Mouse (Mus musculus) intestine, embryonic 15.5 days (tissue): ENCODE measurements at regions not wholly inside any gene's neighbourhood (a gene's known extent, or its start where the extent isn't known, plus 50 kb on each side); places are given as distances from the start of the nearest gene placed in this dataset.
A peak's percentile ranks its signal among the peaks of the same experiment; 100 is the strongest.

Experiments used
- ATAC-seq: fragments of 200-750 bp; cut with Nextera tagmentation; 2 replicates; pipeline ENCODE4 v1.8.0; 2017; ENCODE audit warnings: moderate TSS enrichment, moderate library complexity
- H3K27ac ChIP-seq: fragments of 300-500 bp; sonication (generic); 2 replicates; pipeline ENCODE4 v1.5.1; 2015; ENCODE audit warnings: mild to moderate bottlenecking, inconsistent platforms
- H3K27me3 ChIP-seq: fragments of 300-500 bp; sonication (generic); replicated peaks from 2 replicates; pipeline ENCODE4 v1.6.1; 2015; ENCODE audit warnings: inconsistent platforms
- H3K36me3 ChIP-seq: fragments of 300-500 bp; sonication (generic); 2 replicates; pipeline ENCODE4 v1.6.1; 2015; ENCODE audit warnings: inconsistent platforms
- H3K4me1 ChIP-seq: fragments of 300-500 bp; sonication (generic); replicated peaks from 2 replicates; pipeline ENCODE4 v1.6.1; 2015; ENCODE audit warnings: inconsistent platforms
- H3K4me2 ChIP-seq: fragments of 300-500 bp; sonication (generic); replicated peaks from 2 replicates; pipeline ENCODE4 v1.6.1; 2015; ENCODE audit warnings: mild to moderate bottlenecking, inconsistent platforms
- H3K4me3 ChIP-seq: fragments of 300-500 bp; sonication (generic); replicated peaks from 2 replicates; pipeline ENCODE4 v1.5.1; 2015; ENCODE audit warnings: inconsistent platforms
- H3K9ac ChIP-seq: fragments of 300-500 bp; sonication (generic); 2 replicates; pipeline ENCODE4 v1.6.1; 2015; ENCODE audit warnings: inconsistent platforms
- H3K9me3 ChIP-seq: fragments of 300-500 bp; sonication (generic); 2 replicates; pipeline ENCODE4 v1.6.1; 2016; ENCODE audit warnings: inconsistent platforms
- WGBS: fragments of 180-500 bp; shearing (Covaris S2); methylation state at CpG from one replicate; pipeline ENCODE4 v1.1.7; 2015; 5-methylcytosine and 5-hydroxymethylcytosine counted together

GRCm38 (mm10) chr5:4697346-4698095 lies 60.3 kb downstream of the Fzd1 start:
- no peak for ATAC-seq
- Histone ChIP-seq H3K9me3 (no peaks in the 10 kb centered on the region), H3K36me3 (no peaks in the 10 kb centered on the region), H3K9ac (no peak overlapping the region), H3K4me2 (no peak overlapping the region), H3K27me3 (no peaks in the 10 kb centered on the region), H3K4me1 (no peaks in the 10 kb centered on the region), H3K27ac (no peak overlapping the region), H3K4me3 (no peak overlapping the region)
- 82% methylated on average over 4 of the region's 4 CpGs for WGBS

GRCm38 (mm10) chr5:4696701-4697100 lies 61.1 kb downstream of the Fzd1 start:
- no peaks in the 10 kb centered on the region for H3K27me3 ChIP-seq

GRCm38 (mm10) chr5:4689130-4689529 lies 68.7 kb downstream of the Fzd1 start:
- H3K27ac ChIP-seq, result no peak overlapping the region
- no peak for ATAC-seq
- no peaks in the 10 kb centered on the region for H3K27me3 ChIP-seq
- H3K9me3 ChIP-seq, result no peaks in the 10 kb centered on the region
- no peak overlapping the region for H3K9ac ChIP-seq
- no peak overlapping the region for H3K4me3 ChIP-seq
- H3K4me2 ChIP-seq, result no peak overlapping the region
- no peaks in the 10 kb centered on the region for H3K36me3 ChIP-seq
- 47% methylated on average over 2 of the region's 2 CpGs for WGBS
- H3K4me1 ChIP-seq, result no peaks in the 10 kb centered on the region

More at GRCm38 (mm10) chr5:4696701-4697100, 61.1 kb downstream of the Fzd1 start:
- H3K36me3 ChIP-seq, result no peaks in the 10 kb centered on the region
- H3K4me1 ChIP-seq, result no peaks in the 10 kb centered on the region
- no peak overlapping the region for H3K4me2 ChIP-seq
- ATAC-seq, result no peak
- no peaks in the 10 kb centered on the region for H3K9me3 ChIP-seq
- no peak overlapping the region for H3K9ac ChIP-seq
- no peak overlapping the region for H3K4me3 ChIP-seq
- no peak overlapping the region for H3K27ac ChIP-seq

- Histone ChIP-seq H3K4me3 (no peak overlapping the region), H3K4me2 (no peak overlapping the region), H3K36me3 (no peaks in the 10 kb centered on the region), H3K9me3 (no peaks in the 10 kb centered on the region), H3K27me3 (no peaks in the 10 kb centered on the region), H3K4me1 (no peaks in the 10 kb centered on the region), H3K9ac (no peak overlapping the region), H3K27ac (no peak overlapping the region)
- 76% methylated on average over 2 of the region's 2 CpGs for WGBS
- no peak for ATAC-seq
Measured at GRCm38 (mm10) chr5:4675316-4675715, 82.5 kb downstream of the Fzd1 start.

GRCm38 (mm10) chr5:4666381-4666780 lies 91.5 kb downstream of the Fzd1 start:
- Histone ChIP-seq H3K36me3 (no peaks in the 10 kb centered on the region), H3K4me1 (peaks cover 7% of the 10 kb centered on the region; the same call in 1 of the 2 replicates), H3K9me3 (no peaks in the 10 kb centered on the region), H3K9ac (no peak overlapping the region), H3K4me2 (no peak overlapping the region), H3K4me3 (no peak overlapping the region), H3K27me3 (no peaks in the 10 kb centered on the region), H3K27ac (no peak overlapping the region)
- no peak for ATAC-seq
- 79% methylated on average over 12 of the region's 12 CpGs for WGBS

GRCm38 (mm10) chr5:4665978-4666377 lies 91.9 kb downstream of the Fzd1 start:
- H3K27ac ChIP-seq, result no peak overlapping the region
- 64% methylated on average over 9 of the region's 9 CpGs for WGBS
- no peaks in the 10 kb centered on the region for H3K9me3 ChIP-seq
- no peak overlapping the region for H3K9ac ChIP-seq
- H3K4me3 ChIP-seq, result no peak overlapping the region
- peaks cover 7% of the 10 kb centered on the region; the same call in 1 of the 2 replicates for H3K4me1 ChIP-seq
- ATAC-seq, result no peak
- H3K4me2 ChIP-seq, result no peak overlapping the region
- H3K36me3 ChIP-seq, result no peaks in the 10 kb centered on the region
- no peaks in the 10 kb centered on the region for H3K27me3 ChIP-seq

- Histone ChIP-seq H3K4me1 (peaks cover 7% of the 10 kb centered on the region; the same call in 1 of the 2 replicates), H3K4me3 (no peak overlapping the region), H3K9ac (no peak overlapping the region), H3K27me3 (no peaks in the 10 kb centered on the region), H3K4me2 (no peak overlapping the region), H3K27ac (no peak overlapping the region), H3K9me3 (no peaks in the 10 kb centered on the region), H3K36me3 (no peaks in the 10 kb centered on the region)
- ATAC-seq, result no peak
- WGBS, result 61% methylated on average over 4 of the region's 4 CpGs
Measured at GRCm38 (mm10) chr5:4664918-4665317, 92.9 kb downstream of the Fzd1 start.

- WGBS, result 53% methylated on average over 10 of the region's 10 CpGs
- Histone ChIP-seq H3K27ac (no peak overlapping the region), H3K36me3 (no peaks in the 10 kb centered on the region), H3K9me3 (no peaks in the 10 kb centered on the region), H3K4me1 (peaks cover 7% of the 10 kb centered on the region; the same call in 1 of the 2 replicates), H3K27me3 (no peaks in the 10 kb centered on the region), H3K4me3 (no peak overlapping the region), H3K9ac (no peak overlapping the region), H3K4me2 (no peak overlapping the region)
- no peak for ATAC-seq
Measured at GRCm38 (mm10) chr5:4664488-4664887, 93.3 kb downstream of the Fzd1 start.

- no peak overlapping the region for H3K4me3 ChIP-seq
- no peak overlapping the region for H3K27ac ChIP-seq
- H3K9ac ChIP-seq, result no peak overlapping the region
- no peak for ATAC-seq
- WGBS, result 27% methylated on average over 6 of the region's 6 CpGs
- no peaks in the 10 kb centered on the region for H3K27me3 ChIP-seq
- H3K9me3 ChIP-seq, result no peaks in the 10 kb centered on the region
- H3K4me2 ChIP-seq, result peak overlapping the region; percentile 32; the same call in 1 of the 2 replicates
- H3K4me1 ChIP-seq, result peaks cover 7% of the 10 kb centered on the region; the same call in 1 of the 2 replicates
- no peaks in the 10 kb centered on the region for H3K36me3 ChIP-seq
Measured at GRCm38 (mm10) chr5:4662198-4662585, 95.6 kb downstream of the Fzd1 start.

GRCm38 (mm10) chr5:4661420-4662197 lies 96.2 kb downstream of the Fzd1 start:
- peak overlapping the region; percentile 32; the same call in 1 of the 2 replicates for H3K4me2 ChIP-seq
- peaks cover 7% of the 10 kb centered on the region; the same call in 1 of the 2 replicates for H3K4me1 ChIP-seq
- no peak overlapping the region for H3K4me3 ChIP-seq
- no peaks in the 10 kb centered on the region for H3K36me3 ChIP-seq
- H3K27ac ChIP-seq, result no peak overlapping the region
- ATAC-seq, result peak; percentile 75
- 12% methylated on average over 12 of the region's 12 CpGs for WGBS
- H3K27me3 ChIP-seq, result no peaks in the 10 kb centered on the region
- no peaks in the 10 kb centered on the region for H3K9me3 ChIP-seq
- no peak overlapping the region for H3K9ac ChIP-seq

- H3K4me2 ChIP-seq, result no peak overlapping the region
- H3K27me3 ChIP-seq, result no peaks in the 10 kb centered on the region
- H3K36me3 ChIP-seq, result no peaks in the 10 kb centered on the region
- no peak overlapping the region for H3K9ac ChIP-seq
- WGBS, result 41% methylated on average over 1 of the region's 1 CpGs
- no peak for ATAC-seq
- no peak overlapping the region for H3K27ac ChIP-seq
- peaks cover 2% of the 10 kb centered on the region; the same call in 1 of the 2 replicates for H3K4me1 ChIP-seq
- no peaks in the 10 kb centered on the region for H3K9me3 ChIP-seq
- H3K4me3 ChIP-seq, result no peak overlapping the region
Measured at GRCm38 (mm10) chr5:4657982-4658381, 99.9 kb downstream of the Fzd1 start.

- Histone ChIP-seq H3K9me3 (no peaks in the 10 kb centered on the region), H3K4me1 (no peaks in the 10 kb centered on the region), H3K27me3 (no peaks in the 10 kb centered on the region), H3K4me3 (no peak overlapping the region), H3K4me2 (no peak overlapping the region), H3K36me3 (no peaks in the 10 kb centered on the region), H3K27ac (no peak overlapping the region), H3K9ac (no peak overlapping the region)
- ATAC-seq, result no peak
Measured at GRCm38 (mm10) chr5:4654186-4654585, 103.6 kb downstream of the Fzd1 start.
